Mouse (Mus musculus): ENCODE measurements around the gene Il11ra1.
"Not testable (repeated sequence)": the region's sequence is repeated elsewhere in the genome, so short reads cannot be mapped to it uniquely, and the experiment has no call there.

Il11ra1 gene

GRCm38 (mm10) chr4:41755338-41756305, 55.8 kb downstream of the Il11ra1 start, which contains the start of gene Sigmar1:
Gene Sigmar1 (minus strand): TSS chr4:41756157.
- peak; percentile 81 for DNase-seq (ENCODE audit: low spot score)

GRCm38 (mm10) chr4:41756440-41756839, 56.7 kb downstream of the Il11ra1 start:
- no peak for DNase-seq (ENCODE audit: low spot score)

GRCm38 (mm10) chr4:41757321-41757720, 57.5 kb downstream of the Il11ra1 start:
- no peak for DNase-seq (ENCODE audit: low spot score)

- DNase-seq (ENCODE audit: low spot score), result no peak
These were observed 58.2 kb downstream of the Il11ra1 start for GRCm38 (mm10) chr4:41758021-41758420.

GRCm38 (mm10) chr4:41758701-41759100, 58.9 kb downstream of the Il11ra1 start:
- no peak for DNase-seq (ENCODE audit: low spot score)

GRCm38 (mm10) chr4:41759206-41759605, 59.4 kb downstream of the Il11ra1 start:
- DNase-seq (ENCODE audit: low spot score), result no peak

- no peak for DNase-seq (ENCODE audit: low spot score)
These were observed 60.0 kb downstream of the Il11ra1 start for GRCm38 (mm10) chr4:41759656-41760287.

- DNase-seq (ENCODE audit: low spot score), result peak; percentile 36
These were observed 60.5 kb downstream of the Il11ra1 start for GRCm38 (mm10) chr4:41760288-41760721.

GRCm38 (mm10) chr4:41760911-41761310, 61.1 kb downstream of the Il11ra1 start:
- no peak for DNase-seq (ENCODE audit: low spot score)

- DNase-seq (ENCODE audit: low spot score), result no peak
These were observed 61.9 kb downstream of the Il11ra1 start for GRCm38 (mm10) chr4:41761680-41762079.

GRCm38 (mm10) chr4:41762099-41762687, 62.4 kb downstream of the Il11ra1 start:
- no peak for DNase-seq (ENCODE audit: low spot score)

- DNase-seq (ENCODE audit: low spot score), result not testable (repeated sequence)
These were observed 62.9 kb downstream of the Il11ra1 start for GRCm38 (mm10) chr4:41762688-41763114.

- not testable (repeated sequence) for DNase-seq (ENCODE audit: low spot score)
These were observed 63.4 kb downstream of the Il11ra1 start for GRCm38 (mm10) chr4:41763176-41763575.

GRCm38 (mm10) chr4:41767301-41767700, 67.5 kb downstream of the Il11ra1 start:
- DNase-seq (ENCODE audit: low spot score), result not testable (repeated sequence)

GRCm38 (mm10) chr4:41772946-41773345, 73.2 kb downstream of the Il11ra1 start:
- not testable (repeated sequence) for DNase-seq (ENCODE audit: low spot score)

- peak; percentile 64 for DNase-seq (ENCODE audit: low spot score)
These were observed 73.7 kb downstream of the Il11ra1 start for GRCm38 (mm10) chr4:41773502-41773901.

GRCm38 (mm10) chr4:41774002-41774401, 74.2 kb downstream of the Il11ra1 start, which contains the start of gene Ccl27a:
Gene Ccl27a (minus strand): TSS chr4:41774247.
- peak; percentile 72 for DNase-seq (ENCODE audit: low spot score)

- DNase-seq (ENCODE audit: low spot score), result not testable (repeated sequence)
These were observed 74.7 kb downstream of the Il11ra1 start for GRCm38 (mm10) chr4:41774506-41774905.

- not testable (repeated sequence) for DNase-seq (ENCODE audit: low spot score)
These were observed 76.1 kb downstream of the Il11ra1 start for GRCm38 (mm10) chr4:41775840-41776239.

- DNase-seq (ENCODE audit: low spot score), result not testable (repeated sequence)
These were observed 81.5 kb downstream of the Il11ra1 start for GRCm38 (mm10) chr4:41781271-41781670.

- not testable (repeated sequence) for DNase-seq (ENCODE audit: low spot score)
These were observed 82.1 kb downstream of the Il11ra1 start for GRCm38 (mm10) chr4:41781748-41782485.
